Mouse (Mus musculus) brain, embryonic 14.5 days (tissue): Measurements from ENCODE around the gene Uimc1.

Source experiments
- CTCF ChIP-seq: fragments of 200-500 bp; IDR thresholded peaks from 2 replicates; pipeline ENCODE4 v1.5.1; 2012; ENCODE audit warnings: inconsistent platforms, mild to moderate bottlenecking, moderate library complexity, borderline replicate concordance; ENCODE audit not compliant: insufficient read depth, insufficient read length; ENCODE audit errors: extremely low read depth
- POLR2A ChIP-seq: fragments of 200-500 bp; IDR thresholded peaks from 2 replicates; pipeline ENCODE4 v1.6.1; 2012; ENCODE audit warnings: mild to moderate bottlenecking, inconsistent platforms, borderline replicate concordance; ENCODE audit not compliant: poor library complexity, insufficient read depth, insufficient read length, severe bottlenecking; ENCODE audit errors: extremely low read depth

DNA sequence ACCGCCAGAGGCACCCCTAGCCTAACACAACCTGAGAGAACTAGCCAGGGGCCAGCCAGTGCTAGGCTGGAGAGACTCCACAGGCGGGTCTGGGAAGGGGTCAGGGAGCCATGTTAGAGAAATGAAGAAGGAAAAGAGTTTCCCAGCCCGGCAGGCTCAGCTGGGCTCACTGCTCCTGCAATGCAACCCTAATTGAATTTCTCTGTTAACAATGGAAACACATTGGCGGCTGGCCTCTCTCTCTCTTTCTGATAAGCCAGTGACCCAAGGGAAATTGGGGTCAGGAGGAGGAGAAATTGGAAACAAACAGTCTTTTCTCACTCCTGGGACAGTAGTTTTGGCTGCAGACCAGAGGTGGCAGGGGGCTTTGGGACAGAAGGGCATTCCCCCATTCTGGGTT lies 105.5 kb downstream of the Uimc1 start:
- TF ChIP-seq POLR2A (no peak), CTCF (no peak)
